Mouse (Mus musculus): Measurements from ENCODE around the gene Abcf3. TPM values are rescaled to one million over a fixed set of nuclear protein-coding genes. Genes with fewer than 3 reads are reported as not detected.

Abcf3 gene
- polyA plus RNA-seq, 1 experiment from 2014 or later = 56.3 TPM

MicroRNAs within 50 kb of the gene (microRNA counts, 519-probe panel; counts per million panel counts)
- microRNA mmu-miR-1224 = 4,045 counts per million, percentile 62 among the panel's probes with 10 or more counts

Small RNAs within 50 kb of the gene (microRNA-seq; reads per million reads assigned to microRNA genes)
- 2.8 reads per million for gene Mir1224 (ENCODE audit: borderline number of aligned reads)

Other genes starting within 250 kb of the Abcf3 start
- gene Parl, start 246.2 kb upstream of the Abcf3 start, polyA plus RNA-seq (2014; fragmentation: Nextera tagmentation; extraction: Ambion mirVana) = 112 and 116 TPM in 2 replicates
- not detected in 2 replicates for gene Cyp2ab1, start 223.2 kb upstream of the Abcf3 start, polyA plus RNA-seq (2014; fragmentation: Nextera tagmentation; extraction: Ambion mirVana)
- gene Abcc5, start 122.2 kb upstream of the Abcf3 start, polyA plus RNA-seq (2014; fragmentation: Nextera tagmentation; extraction: Ambion mirVana) = 44.9 and 47.6 TPM in 2 replicates
- 144 and 156 TPM in 2 replicates for gene Eif2b5, start 49.8 kb upstream of the Abcf3 start, polyA plus RNA-seq (2014; fragmentation: Nextera tagmentation; extraction: Ambion mirVana)
- 37.1 and 38.5 TPM in 2 replicates for gene Dvl3, start 31.6 kb upstream of the Abcf3 start, polyA plus RNA-seq (2014; fragmentation: Nextera tagmentation; extraction: Ambion mirVana)
- 726 and 756 TPM in 2 replicates for gene Ap2m1, start 13.1 kb upstream of the Abcf3 start, polyA plus RNA-seq (2014; fragmentation: Nextera tagmentation; extraction: Ambion mirVana)
- 1.4 TPM in 2 replicates for gene Vwa5b2, start 40.9 kb downstream of the Abcf3 start, polyA plus RNA-seq (2014; fragmentation: Nextera tagmentation; extraction: Ambion mirVana)
- 32.5 and 35.8 TPM in 2 replicates for gene Eef1akmt4, start 63.0 kb downstream of the Abcf3 start, polyA plus RNA-seq (2014; fragmentation: Nextera tagmentation; extraction: Ambion mirVana)
- gene Gm49333, start 63.0 kb downstream of the Abcf3 start, polyA plus RNA-seq (2014; fragmentation: Nextera tagmentation; extraction: Ambion mirVana) = not detected in 2 replicates
- gene Alg3, start 63.2 kb downstream of the Abcf3 start, polyA plus RNA-seq (2014; fragmentation: Nextera tagmentation; extraction: Ambion mirVana) = 47.3 and 49.4 TPM in 2 replicates
- 1.8 and 2.2 TPM in 2 replicates for gene Camk2n2, start 72.7 kb downstream of the Abcf3 start, polyA plus RNA-seq (2014; fragmentation: Nextera tagmentation; extraction: Ambion mirVana)
- 2.4 and 2.5 TPM in 2 replicates for gene Ece2, start 81.3 kb downstream of the Abcf3 start, polyA plus RNA-seq (2014; fragmentation: Nextera tagmentation; extraction: Ambion mirVana)
- gene Psmd2, start 103.1 kb downstream of the Abcf3 start, polyA plus RNA-seq (2014; fragmentation: Nextera tagmentation; extraction: Ambion mirVana) = 500 and 501 TPM in 2 replicates
- gene Eif4g1, start 119.7 kb downstream of the Abcf3 start, polyA plus RNA-seq (2014; fragmentation: Nextera tagmentation; extraction: Ambion mirVana) = 156 TPM in 2 replicates
- 3.9 and 4.4 TPM in 2 replicates for gene Fam131a, start 144.7 kb downstream of the Abcf3 start, polyA plus RNA-seq (2014; fragmentation: Nextera tagmentation; extraction: Ambion mirVana)
- gene Polr2h, start 169.1 kb downstream of the Abcf3 start, polyA plus RNA-seq (2014; fragmentation: Nextera tagmentation; extraction: Ambion mirVana) = 120 and 124 TPM in 2 replicates
- gene Clcn2, start 169.2 kb downstream of the Abcf3 start, polyA plus RNA-seq (2014; fragmentation: Nextera tagmentation; extraction: Ambion mirVana) = 13.0 and 14.8 TPM in 2 replicates
- gene Chrd, start 184.6 kb downstream of the Abcf3 start, polyA plus RNA-seq (2014; fragmentation: Nextera tagmentation; extraction: Ambion mirVana) = 1.5 and 1.7 TPM in 2 replicates
- gene Thpo, start 185.9 kb downstream of the Abcf3 start, polyA plus RNA-seq (2014; fragmentation: Nextera tagmentation; extraction: Ambion mirVana) = 0.48 TPM in 1 of 2 replicates, not detected in the other

All from embryonic facial prominence, embryonic 11.5 days (tissue).